Mouse (Mus musculus): ENCODE data around the gene Avil. TPM values are rescaled to one million over a fixed set of nuclear protein-coding genes. Genes with fewer than 3 reads are reported as not detected.
A peak's percentile ranks its signal among the peaks of the same experiment; 100 is the strongest.

The Avil gene
- polyA plus RNA-seq, 1 experiment from 2014 or later = 0.12 TPM

DNA sequence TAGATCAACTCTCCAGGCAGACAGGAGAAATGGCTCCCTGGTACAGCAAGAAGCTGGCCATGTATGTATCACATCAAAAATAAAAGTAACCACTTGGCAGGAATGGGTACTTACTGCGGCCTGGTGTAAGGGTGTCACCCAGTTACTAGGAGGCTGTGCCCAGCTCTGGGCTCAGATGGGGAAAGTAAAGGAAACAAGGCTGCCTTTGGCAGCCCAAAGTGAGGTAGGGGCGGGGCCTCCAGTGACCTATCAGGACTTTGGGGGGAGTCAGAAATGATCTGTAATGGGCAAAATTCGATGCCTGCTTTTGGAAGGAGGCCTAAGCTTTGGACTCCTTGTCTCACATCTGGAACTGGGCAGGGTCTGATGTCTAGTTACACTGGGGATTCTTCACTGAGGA is 18.8 kb upstream of the Avil start:
- Histone ChIP-seq H3K9ac (no peak overlapping the region), H3K36me3 (0 out of 2 replicates have a peak, but pooled peaks cover 8% of the 10 kb centered on the region), H3K4me2 (peak overlapping the region; percentile 86), H3K4me1 (replicated peaks) (peaks cover 81% of the 10 kb centered on the region), H3K9me3 (replicated peaks) (no peaks in the 10 kb centered on the region), H3K27me3 (peaks cover 4% of the 10 kb centered on the region; the same call in 1 of the 2 replicates), H3K27ac (peak overlapping the region; percentile 15; the same call in 1 of the 2 replicates), H3K4me3 (replicated peaks) (peak overlapping the region; percentile 10; the same call in 1 of the 2 replicates)
- no peak for DNase-seq
- WGBS (ENCODE audit: insufficient replicate concordance) = 63% methylated on average over 3 of the region's 3 CpGs
- no peak for ATAC-seq (ENCODE audit: low read depth)

DNA sequence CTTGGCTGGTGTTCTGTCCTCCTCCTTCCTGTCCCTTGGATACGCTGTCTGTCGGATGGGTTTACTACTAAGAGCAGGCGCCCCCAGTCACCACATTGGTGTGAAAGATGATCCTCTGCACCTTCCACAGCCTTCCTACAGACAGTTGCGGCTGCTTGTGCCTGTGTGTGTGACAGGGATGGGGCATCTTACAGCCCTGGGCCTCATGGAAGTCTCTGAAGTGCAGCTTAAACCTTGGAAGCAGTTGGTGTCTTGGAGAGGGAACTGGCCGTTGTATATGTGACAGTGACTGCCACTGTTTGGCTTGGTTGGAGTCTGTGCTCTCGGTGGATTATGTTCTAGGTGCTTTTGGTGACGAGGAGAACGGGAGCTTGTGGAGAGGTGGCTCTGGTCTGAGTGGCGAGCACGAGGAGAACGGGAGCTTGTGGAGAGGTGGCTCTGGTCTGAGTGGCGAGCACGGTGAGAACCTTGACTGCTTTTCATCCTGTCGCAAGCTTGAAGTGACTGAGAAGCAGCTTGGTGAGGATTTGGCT is 17.2 kb upstream of the Avil start:
- Histone ChIP-seq H3K4me3 (replicated peaks) (no peak overlapping the region), H3K27ac (no peak overlapping the region), H3K9ac (no peak overlapping the region), H3K4me2 (peak overlapping the region; percentile 86), H3K36me3 (0 out of 2 replicates have a peak, but pooled peaks cover 8% of the 10 kb centered on the region), H3K27me3 (peaks cover 4% of the 10 kb centered on the region; the same call in 1 of the 2 replicates), H3K4me1 (replicated peaks) (peaks cover 84% of the 10 kb centered on the region), H3K9me3 (replicated peaks) (no peaks in the 10 kb centered on the region)
- ATAC-seq (ENCODE audit: low read depth) = no peak
- DNase-seq = no peak
- 64% methylated on average over 14 of the region's 14 CpGs for WGBS (ENCODE audit: insufficient replicate concordance)

DNA sequence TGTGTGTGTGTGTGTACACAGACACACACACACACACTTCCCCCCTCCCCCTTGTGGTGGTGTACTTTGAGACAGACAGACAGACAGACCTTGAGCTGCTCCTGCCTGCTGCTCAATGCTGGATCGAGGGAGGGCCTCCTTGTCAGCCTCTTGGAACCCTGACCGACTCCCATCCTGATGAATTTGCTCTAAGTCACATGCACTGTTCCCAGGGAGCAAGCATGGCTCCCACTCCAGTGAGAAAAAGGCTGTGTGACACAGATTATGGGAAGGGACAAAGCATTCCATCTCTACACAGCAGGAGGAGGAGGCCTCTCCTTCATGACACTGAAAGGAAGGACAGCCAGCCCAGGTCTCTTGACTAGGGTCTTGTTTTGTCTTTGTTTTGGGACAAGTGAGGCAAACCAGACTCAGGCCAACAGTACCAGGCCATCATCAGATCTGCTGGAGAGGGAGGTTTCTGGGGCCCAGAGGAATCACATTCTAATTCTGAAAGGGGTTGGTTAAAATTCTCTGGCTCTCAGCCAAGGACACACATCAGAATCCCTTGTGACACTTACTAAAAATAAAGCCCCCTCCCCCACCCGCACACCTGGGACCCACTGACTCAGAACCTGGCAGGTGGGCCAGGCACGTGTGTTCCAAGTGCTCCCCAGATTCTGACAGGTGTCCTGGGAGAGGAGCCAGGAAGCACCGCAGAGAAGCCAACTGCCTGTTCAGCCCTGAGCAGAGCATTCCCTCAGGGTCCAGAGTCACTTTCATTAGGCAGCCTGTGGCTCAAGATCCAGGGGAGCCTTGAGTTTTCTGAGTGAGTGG is 16.1 kb upstream of the Avil start:
- H3K4me2 ChIP-seq = no peak overlapping the region; the same call in 1 of the 2 replicates
- no peak for DNase-seq
- peaks cover 93% of the 10 kb centered on the region for H3K4me1 ChIP-seq (replicated peaks)
- H3K9me3 ChIP-seq (replicated peaks) = no peaks in the 10 kb centered on the region
- no peak for ATAC-seq (ENCODE audit: low read depth)
- H3K9ac ChIP-seq = peak overlapping the region; percentile 29; the same call in 1 of the 2 replicates
- WGBS (ENCODE audit: insufficient replicate concordance) = 58% methylated on average over 5 of the region's 5 CpGs
- H3K36me3 ChIP-seq = 0 out of 2 replicates have a peak, but pooled peaks cover 8% of the 10 kb centered on the region
- H3K27me3 ChIP-seq = peaks cover 4% of the 10 kb centered on the region; the same call in 1 of the 2 replicates
- H3K27ac ChIP-seq = peak overlapping the region; percentile 23; the same call in 1 of the 2 replicates
- no peak overlapping the region for H3K4me3 ChIP-seq (replicated peaks)

- 75% methylated on average over 4 of the region's 4 CpGs for WGBS (ENCODE audit: insufficient replicate concordance)
- no peak for DNase-seq
- no peak for ATAC-seq (ENCODE audit: low read depth)
- Histone ChIP-seq H3K9ac (no peak overlapping the region), H3K9me3 (replicated peaks) (no peaks in the 10 kb centered on the region), H3K4me1 (replicated peaks) (peaks cover 91% of the 10 kb centered on the region), H3K27ac (no peak overlapping the region), H3K4me2 (no peak overlapping the region), H3K4me3 (replicated peaks) (no peak overlapping the region), H3K27me3 (peaks cover 4% of the 10 kb centered on the region; the same call in 1 of the 2 replicates), H3K36me3 (0 out of 2 replicates have a peak, but pooled peaks cover 8% of the 10 kb centered on the region)
Observed at GRCm38 (mm10) chr10:126985127-126985526, 15.4 kb upstream of the Avil start.

GRCm38 (mm10) chr10:126985579-126985978 is 14.9 kb upstream of the Avil start:
- Histone ChIP-seq H3K4me2 (no peak overlapping the region), H3K27ac (no peak overlapping the region), H3K4me3 (replicated peaks) (no peak overlapping the region), H3K36me3 (0 out of 2 replicates have a peak, but pooled peaks cover 8% of the 10 kb centered on the region), H3K4me1 (replicated peaks) (peaks cover 91% of the 10 kb centered on the region), H3K27me3 (peaks cover under 1% of the 10 kb centered on the region; the same call in 1 of the 2 replicates), H3K9me3 (replicated peaks) (no peaks in the 10 kb centered on the region), H3K9ac (no peak overlapping the region)
- 89% methylated on average over 9 of the region's 9 CpGs for WGBS (ENCODE audit: insufficient replicate concordance)
- no peak for DNase-seq
- no peak for ATAC-seq (ENCODE audit: low read depth)

DNA sequence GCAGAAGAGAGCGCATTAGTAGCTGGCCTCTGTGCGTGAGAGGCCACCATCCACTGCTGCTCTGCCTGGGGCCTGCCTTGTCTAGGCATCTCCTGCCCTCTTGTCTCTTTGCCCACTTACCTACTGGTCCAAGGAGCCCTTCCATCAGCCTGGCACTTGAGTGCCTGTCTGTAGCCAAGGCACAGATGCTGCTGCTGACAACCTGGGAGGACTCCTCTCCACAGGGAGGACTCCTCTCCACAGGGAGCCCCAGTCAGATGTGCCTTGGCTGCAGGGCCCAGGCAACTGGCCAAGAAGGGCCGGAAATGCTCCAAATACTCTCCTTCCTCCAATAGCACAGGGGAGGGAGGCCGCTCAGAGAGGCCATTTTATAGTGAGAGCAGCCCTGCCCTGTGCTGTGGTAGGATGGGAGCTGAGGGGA is 14.0 kb upstream of the Avil start:
- no peak overlapping the region for H3K9ac ChIP-seq
- 0 out of 2 replicates have a peak overlapping the region, but pooled peaks have one; percentile 12 for H3K4me2 ChIP-seq

DNA sequence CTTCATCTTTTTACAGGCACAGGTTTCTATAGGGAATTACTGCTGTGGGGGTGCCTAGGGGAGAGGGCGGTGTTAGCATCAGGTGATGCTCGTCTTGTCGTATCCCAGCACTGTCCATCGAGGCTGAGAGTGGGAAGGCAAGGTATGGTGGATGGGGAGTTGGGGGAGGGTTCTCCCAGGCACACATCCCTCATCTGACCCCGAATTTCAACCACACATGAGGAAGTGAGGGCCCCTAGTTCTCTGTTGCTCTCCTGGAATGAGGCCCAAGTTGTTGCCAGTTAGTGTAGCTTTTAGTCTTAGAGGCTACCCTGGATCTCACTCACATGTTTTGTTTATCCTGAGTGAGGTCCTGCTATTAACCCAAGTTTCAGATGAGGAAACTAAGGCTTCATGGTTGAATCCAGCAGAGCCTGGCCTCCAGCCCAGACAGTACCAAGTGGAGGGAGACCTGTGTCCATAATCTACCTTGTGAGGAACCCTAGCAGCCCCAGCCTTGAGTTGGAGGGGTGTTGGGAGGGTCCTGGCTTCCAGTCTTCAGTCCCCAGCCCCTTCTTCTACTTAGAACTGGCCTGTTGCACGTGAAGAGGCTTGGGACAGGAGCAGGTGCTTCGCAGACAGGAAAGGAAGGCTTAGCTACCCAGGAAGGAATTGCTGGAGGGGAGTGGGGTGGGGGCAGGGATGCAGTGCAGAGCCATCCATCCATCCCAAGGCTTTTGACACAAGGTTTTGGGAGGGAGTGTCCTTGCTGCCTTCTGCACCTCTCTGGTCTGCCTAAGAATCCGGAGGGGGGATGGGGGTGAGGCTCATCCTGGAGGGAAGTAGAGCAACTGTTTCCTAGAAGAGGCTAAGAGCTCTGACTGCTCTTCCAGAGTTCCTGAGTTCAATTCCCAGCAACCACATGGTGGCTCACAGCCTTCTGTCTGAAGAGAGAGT is 13.1 kb upstream of the Avil start:
- peaks cover 19% of the 10 kb centered on the region for H3K36me3 ChIP-seq
- no peak overlapping the region for H3K9ac ChIP-seq
- H3K4me3 ChIP-seq (replicated peaks) = no peak overlapping the region
- peak overlapping the region; percentile 51; the same call in 1 of the 2 replicates for H3K27ac ChIP-seq
- DNase-seq = no peak
- H3K4me1 ChIP-seq (replicated peaks) = peaks cover 81% of the 10 kb centered on the region
- WGBS (ENCODE audit: insufficient replicate concordance) = 33% methylated on average over 8 of the region's 8 CpGs
- H3K9me3 ChIP-seq (replicated peaks) = no peaks in the 10 kb centered on the region
- peak overlapping the region; percentile 12; the same call in 1 of the 2 replicates for H3K4me2 ChIP-seq
- H3K27me3 ChIP-seq = no peaks in the 10 kb centered on the region
- no peak for ATAC-seq (ENCODE audit: low read depth)

More for the DNA sequence above, 14.0 kb upstream of the Avil start:
- peak overlapping the region; percentile 43; the same call in 1 of the 2 replicates for H3K27ac ChIP-seq
- no peak overlapping the region for H3K4me3 ChIP-seq (replicated peaks)
- DNase-seq (no peak), ATAC-seq (ENCODE audit: low read depth) (0 out of 2 replicates have a peak, but pooled peaks have one; percentile 11)
- 70% methylated on average over 4 of the region's 4 CpGs for WGBS (ENCODE audit: insufficient replicate concordance)
- peaks cover 90% of the 10 kb centered on the region for H3K4me1 ChIP-seq (replicated peaks)
- H3K27me3 ChIP-seq = no peaks in the 10 kb centered on the region
- no peaks in the 10 kb centered on the region for H3K9me3 ChIP-seq (replicated peaks)
- H3K36me3 ChIP-seq = peaks cover 11% of the 10 kb centered on the region

DNA sequence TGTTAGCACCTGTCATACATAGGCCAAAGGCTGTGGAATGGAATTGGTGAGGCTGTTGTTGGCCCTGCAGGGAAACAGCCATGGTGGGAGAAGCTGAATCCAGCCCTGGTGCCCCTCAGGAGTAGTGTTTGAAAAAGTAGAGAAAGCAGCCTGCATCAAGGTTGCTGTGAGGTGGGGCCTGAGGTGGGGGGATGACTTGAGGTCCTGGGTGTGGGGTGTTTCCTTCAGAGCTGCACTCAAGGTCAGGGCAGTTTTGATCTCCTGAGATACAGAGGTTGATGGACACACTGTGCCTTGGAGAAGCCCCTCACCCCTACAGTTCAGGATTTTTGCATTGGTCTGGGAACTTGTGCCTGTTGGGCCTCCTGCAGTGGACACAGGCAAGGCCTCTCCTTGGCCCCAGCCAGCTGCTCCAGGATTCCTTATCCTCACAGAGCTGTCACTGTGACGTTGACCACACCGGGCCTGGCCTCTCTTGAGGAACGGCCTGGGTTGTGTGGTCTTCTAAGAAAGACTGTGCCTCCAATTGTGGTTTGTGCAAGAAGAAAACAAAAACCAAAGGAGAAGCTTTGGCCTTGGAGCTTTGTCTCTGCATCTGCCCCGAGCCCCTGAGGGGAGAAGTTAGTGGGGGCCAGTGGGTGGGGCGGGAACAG is 11.9 kb upstream of the Avil start:
- Histone ChIP-seq H3K9ac (no peak overlapping the region), H3K27me3 (no peaks in the 10 kb centered on the region), H3K4me3 (replicated peaks) (no peak overlapping the region), H3K27ac (peak overlapping the region; percentile 23; the same call in 1 of the 2 replicates), H3K4me1 (replicated peaks) (peaks cover 69% of the 10 kb centered on the region), H3K4me2 (no peak overlapping the region), H3K9me3 (replicated peaks) (no peaks in the 10 kb centered on the region), H3K36me3 (peaks cover 30% of the 10 kb centered on the region)
- 22% methylated on average over 5 of the region's 5 CpGs for WGBS (ENCODE audit: insufficient replicate concordance)
- no peak for ATAC-seq (ENCODE audit: low read depth)
- no peak for DNase-seq

DNA sequence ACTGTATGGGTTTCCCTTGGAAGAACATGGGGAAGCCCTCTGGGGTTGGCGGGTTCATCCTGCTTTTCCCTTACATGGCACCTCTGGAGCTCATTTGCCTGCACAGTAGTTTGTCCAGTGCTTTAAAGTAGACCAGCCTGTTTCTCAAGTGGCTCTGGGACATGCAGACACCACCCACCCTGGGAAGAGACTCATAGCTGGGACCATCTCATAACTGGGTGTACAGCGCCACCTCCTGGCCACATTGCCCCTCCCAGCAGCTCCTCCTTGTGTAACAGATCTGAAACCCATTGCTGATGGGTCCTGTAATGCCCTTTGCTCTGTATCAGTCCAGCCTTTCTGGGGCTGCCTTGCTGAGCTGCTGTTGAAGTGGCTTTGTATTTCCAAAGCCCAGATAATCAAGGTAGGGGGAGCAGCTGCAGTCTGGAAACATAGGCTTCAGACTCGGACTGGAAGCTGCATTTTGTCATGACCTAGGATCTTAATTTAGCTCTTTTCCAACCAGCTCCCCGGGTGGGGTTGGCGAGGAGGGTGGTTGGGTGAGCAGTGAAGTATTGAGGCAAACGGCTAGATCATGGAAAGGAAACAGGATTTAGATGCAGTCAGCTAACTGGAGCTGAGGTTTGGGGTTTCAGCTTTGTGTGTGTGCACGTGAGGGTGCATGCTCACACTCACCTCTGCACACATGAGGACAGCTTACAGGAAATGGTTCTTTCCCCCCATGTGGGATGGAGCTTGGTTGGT is 10.0 kb upstream of the Avil start:
- Histone ChIP-seq H3K9me3 (replicated peaks) (no peaks in the 10 kb centered on the region), H3K9ac (no peak overlapping the region), H3K36me3 (peaks cover 41% of the 10 kb centered on the region), H3K27me3 (no peaks in the 10 kb centered on the region), H3K4me2 (no peak overlapping the region), H3K27ac (no peak overlapping the region), H3K4me1 (replicated peaks) (peaks cover 53% of the 10 kb centered on the region), H3K4me3 (replicated peaks) (no peak overlapping the region)
- peak; percentile 68 for DNase-seq
- ATAC-seq (ENCODE audit: low read depth) = peak; percentile 68
- 59% methylated on average over 7 of the region's 7 CpGs for WGBS (ENCODE audit: insufficient replicate concordance)

DNA sequence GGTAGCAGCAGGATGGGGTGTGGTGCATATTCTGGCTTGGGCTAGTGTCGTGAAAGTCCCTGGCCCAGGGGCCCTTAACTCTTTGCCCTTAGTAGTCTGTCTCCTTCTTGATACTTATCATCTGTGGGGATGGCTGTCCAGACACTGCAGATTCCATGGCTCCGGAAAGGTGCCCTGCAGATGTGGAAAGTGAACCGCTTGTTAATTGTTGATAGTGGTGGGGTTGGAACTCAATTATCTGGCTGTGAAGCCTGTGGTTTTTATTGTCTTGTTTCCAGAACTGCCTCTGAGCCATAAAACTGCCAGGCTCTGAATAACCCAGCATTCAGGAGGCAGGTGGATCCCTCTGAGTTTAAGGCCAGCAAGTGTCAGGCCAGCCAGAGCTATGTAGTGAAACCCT is 8.8 kb upstream of the Avil start:
- H3K4me3 ChIP-seq (replicated peaks) = no peak overlapping the region
- no peak for DNase-seq
- WGBS (ENCODE audit: insufficient replicate concordance) = 70% methylated on average over 3 of the region's 3 CpGs

More for the DNA sequence above, 8.8 kb upstream of the Avil start:
- H3K36me3 ChIP-seq = peaks cover 48% of the 10 kb centered on the region
- no peak overlapping the region for H3K9ac ChIP-seq
- no peaks in the 10 kb centered on the region for H3K27me3 ChIP-seq
- H3K4me1 ChIP-seq (replicated peaks) = peaks cover 41% of the 10 kb centered on the region
- no peak for ATAC-seq (ENCODE audit: low read depth)
- no peak overlapping the region for H3K27ac ChIP-seq
- no peaks in the 10 kb centered on the region for H3K9me3 ChIP-seq (replicated peaks)
- H3K4me2 ChIP-seq = no peak overlapping the region
